Mouse (Mus musculus) heart, embryonic 16.5 days (tissue): ENCODE measurements at regions not wholly inside any gene's neighbourhood (a gene's known extent, or its start where the extent isn't known, plus 50 kb on each side); places are given as distances from the start of the nearest gene placed in this dataset.

Experiments used
- ATAC-seq: fragments of 200-750 bp; cut with Nextera tagmentation; replicated peaks from 2 replicates; pipeline ENCODE4 v1.8.0; 2017; ENCODE audit warnings: moderate number of reproducible peaks; ENCODE audit not compliant: insufficient read depth, low FRiP score; ENCODE audit errors: extremely low read depth
- H3K27ac ChIP-seq: fragments of 300-500 bp; sonication (generic); 2 replicates; pipeline ENCODE4 v1.5.1; 2014; ENCODE audit warnings: mild to moderate bottlenecking, low read length, control low read depth, moderate library complexity
- H3K27me3 ChIP-seq: fragments of 300-500 bp; sonication (generic); 2 replicates; pipeline ENCODE4 v1.6.1; 2014; ENCODE audit warnings: low read length, mixed read lengths; ENCODE audit not compliant: control insufficient read depth, insufficient read depth
- H3K36me3 ChIP-seq: fragments of 300-500 bp; sonication (generic); 2 replicates; pipeline ENCODE4 v1.6.1; 2014; ENCODE audit not compliant: control insufficient read depth, insufficient read depth
- H3K4me1 ChIP-seq: fragments of 300-500 bp; sonication (generic); 2 replicates; pipeline ENCODE4 v1.6.1; 2014; ENCODE audit warnings: low read length, mixed read lengths; ENCODE audit not compliant: control insufficient read depth, insufficient read depth
- H3K4me2 ChIP-seq: fragments of 300-500 bp; sonication (generic); 2 replicates; pipeline ENCODE4 v1.6.1; 2014; ENCODE audit warnings: low read depth, mild to moderate bottlenecking, control low read depth, low read length
- H3K4me3 ChIP-seq: fragments of 300-500 bp; sonication (generic); 2 replicates; pipeline ENCODE4 v1.5.1; 2014; ENCODE audit warnings: mild to moderate bottlenecking, control low read depth, low read length
- H3K9ac ChIP-seq: fragments of 300-500 bp; sonication (generic); 2 replicates; pipeline ENCODE4 v1.6.1; 2014; ENCODE audit warnings: low read length, control low read depth
- H3K9me3 ChIP-seq: fragments of 300-500 bp; sonication (generic); replicated peaks from 2 replicates; pipeline ENCODE4 v1.6.1; 2016; ENCODE audit warnings: low read length; ENCODE audit not compliant: control insufficient read depth
- WGBS: fragments of 180-500 bp; shearing (Covaris S2); extraction: QIAGEN DNeasy Blood & Tissue Kit; methylation state at CpG from one replicate; pipeline ENCODE4 v1.1.7; 2014; 5-methylcytosine and 5-hydroxymethylcytosine counted together

- Histone ChIP-seq H3K9me3 (no peaks in the 10 kb centered on the region), H3K27me3 (no peaks in the 10 kb centered on the region), H3K4me2 (no peak overlapping the region), H3K4me3 (no peak overlapping the region), H3K4me1 (no peaks in the 10 kb centered on the region), H3K27ac (no peak overlapping the region), H3K36me3 (no peaks in the 10 kb centered on the region), H3K9ac (no peak overlapping the region)
- 81% methylated on average over 6 of the region's 6 CpGs for WGBS
- no peak for ATAC-seq
These were observed 66.8 kb upstream of the Nr2f2 start for GRCm38 (mm10) chr7:70433358-70433757.

- Histone ChIP-seq H3K4me1 (no peaks in the 10 kb centered on the region), H3K27ac (no peak overlapping the region), H3K4me2 (no peak overlapping the region), H3K27me3 (no peaks in the 10 kb centered on the region), H3K36me3 (no peaks in the 10 kb centered on the region), H3K9ac (no peak overlapping the region), H3K9me3 (no peaks in the 10 kb centered on the region), H3K4me3 (no peak overlapping the region)
- 63% methylated on average over 2 of the region's 2 CpGs for WGBS
- ATAC-seq: no peak
These were observed 65.2 kb upstream of the Nr2f2 start for GRCm38 (mm10) chr7:70431712-70432111.

- no peak overlapping the region for H3K9ac ChIP-seq
- H3K4me3 ChIP-seq: no peak overlapping the region
- H3K4me2 ChIP-seq: no peak overlapping the region
- H3K9me3 ChIP-seq: no peaks in the 10 kb centered on the region
- H3K27me3 ChIP-seq: no peaks in the 10 kb centered on the region
- no peak overlapping the region for H3K27ac ChIP-seq
- 40% methylated on average over 2 of the region's 2 CpGs for WGBS
- no peaks in the 10 kb centered on the region for H3K4me1 ChIP-seq
- ATAC-seq: no peak
- H3K36me3 ChIP-seq: no peaks in the 10 kb centered on the region
These were observed 62.8 kb upstream of the Nr2f2 start for GRCm38 (mm10) chr7:70429326-70429725.

- Histone ChIP-seq H3K27ac (no peak overlapping the region), H3K4me3 (no peak overlapping the region), H3K9me3 (no peaks in the 10 kb centered on the region), H3K36me3 (no peaks in the 10 kb centered on the region), H3K9ac (no peak overlapping the region), H3K27me3 (no peaks in the 10 kb centered on the region), H3K4me1 (no peaks in the 10 kb centered on the region), H3K4me2 (no peak overlapping the region)
- no peak for ATAC-seq
- WGBS: 72% methylated on average over 4 of the region's 4 CpGs
These were observed 57.7 kb upstream of the Nr2f2 start for GRCm38 (mm10) chr7:70424231-70424620.

- Histone ChIP-seq H3K4me3 (no peak overlapping the region), H3K9me3 (no peaks in the 10 kb centered on the region), H3K27ac (no peak overlapping the region), H3K4me2 (no peak overlapping the region), H3K4me1 (no peaks in the 10 kb centered on the region), H3K27me3 (no peaks in the 10 kb centered on the region), H3K36me3 (no peaks in the 10 kb centered on the region), H3K9ac (no peak overlapping the region)
- WGBS: 76% methylated on average over 10 of the region's 10 CpGs
- ATAC-seq: no peak
These were observed 57.1 kb upstream of the Nr2f2 start for GRCm38 (mm10) chr7:70423524-70424230.

- no peak overlapping the region for H3K4me2 ChIP-seq
- no peak for ATAC-seq
- H3K27me3 ChIP-seq: no peaks in the 10 kb centered on the region
- no peaks in the 10 kb centered on the region for H3K9me3 ChIP-seq
- WGBS: 81% methylated on average over 10 of the region's 10 CpGs
- no peak overlapping the region for H3K9ac ChIP-seq
- no peak overlapping the region for H3K27ac ChIP-seq
- no peaks in the 10 kb centered on the region for H3K4me1 ChIP-seq
- H3K36me3 ChIP-seq: no peaks in the 10 kb centered on the region
- H3K4me3 ChIP-seq: no peak overlapping the region
These were observed 49.8 kb upstream of the Nr2f2 start for GRCm38 (mm10) chr7:70416185-70416941.
